Mouse (Mus musculus): ENCODE measurements at regions not wholly inside any gene's neighbourhood (a gene's known extent, or its start where the extent isn't known, plus 50 kb on each side); places are given as distances from the start of the nearest gene placed in this dataset.

DNA sequence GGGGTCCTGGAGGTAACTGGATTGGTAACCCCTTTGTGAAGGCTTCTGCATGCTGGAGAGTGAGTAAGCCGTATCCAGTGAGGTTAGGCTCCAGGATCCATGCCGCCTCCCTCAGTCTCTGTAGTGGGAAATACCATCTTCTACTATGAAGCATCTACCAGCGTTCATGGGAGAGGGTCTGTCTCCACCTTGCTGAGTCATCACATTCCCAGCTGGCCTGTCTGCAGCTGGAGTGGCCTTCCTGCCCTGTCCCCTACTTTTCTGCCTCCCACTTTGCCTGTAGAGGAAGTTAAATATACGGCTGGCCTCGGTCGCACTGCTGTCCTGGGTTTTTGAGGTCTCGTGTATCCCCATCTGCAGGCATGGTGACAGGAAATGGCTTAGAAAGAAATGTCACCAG lies 78.0 kb upstream of the Sec14l1 start:
- ATAC-seq (replicated peaks; ENCODE audit: poor library complexity, severe bottlenecking): no peak

- no peak for ATAC-seq (replicated peaks; ENCODE audit: poor library complexity, severe bottlenecking)
These were observed 76.5 kb upstream of the Sec14l1 start for GRCm38 (mm10) chr11:117038282-117039106.

DNA sequence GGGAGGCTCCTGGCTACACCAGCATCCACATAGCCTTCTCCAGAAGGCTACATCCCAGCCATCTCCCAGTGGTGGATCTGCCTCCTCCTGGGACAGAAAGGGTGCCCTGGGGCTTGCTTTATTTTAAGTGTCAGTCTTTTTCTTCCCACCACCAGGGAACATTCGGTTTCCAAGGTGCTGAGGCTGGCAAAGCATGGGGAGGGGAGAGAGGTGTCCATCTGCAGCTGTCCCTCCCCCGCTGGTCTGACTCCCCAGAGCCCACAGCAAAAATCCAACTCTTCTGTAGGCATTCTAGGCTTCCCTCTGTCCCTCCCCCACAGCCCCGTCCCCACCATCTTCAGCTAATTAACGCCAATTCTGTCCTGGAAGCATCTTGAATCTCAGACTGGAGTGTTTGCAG lies 74.1 kb upstream of the Sec14l1 start:
- ATAC-seq (replicated peaks; ENCODE audit: poor library complexity, severe bottlenecking): no peak

DNA sequence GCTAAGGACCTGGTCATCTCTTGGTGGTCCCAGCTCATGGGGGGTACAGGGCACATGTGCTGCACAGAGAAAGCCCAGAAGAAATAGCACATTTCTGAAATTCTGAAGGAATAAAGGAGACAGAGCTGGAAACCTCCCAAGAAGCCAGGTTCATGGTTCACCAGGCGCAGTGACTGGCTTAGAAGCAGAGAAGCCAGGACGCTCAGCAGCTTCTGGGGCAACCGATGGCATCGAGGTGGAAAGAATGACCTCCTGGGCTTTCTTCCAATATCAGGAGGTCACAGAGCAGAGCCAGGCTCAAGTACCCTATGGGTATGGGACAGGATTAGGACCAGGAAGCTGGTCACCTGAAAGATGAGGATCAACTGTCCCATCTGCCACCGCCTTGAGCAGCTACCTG lies 72.6 kb upstream of the Sec14l1 start:
- no peak for ATAC-seq (replicated peaks; ENCODE audit: poor library complexity, severe bottlenecking)

DNA sequence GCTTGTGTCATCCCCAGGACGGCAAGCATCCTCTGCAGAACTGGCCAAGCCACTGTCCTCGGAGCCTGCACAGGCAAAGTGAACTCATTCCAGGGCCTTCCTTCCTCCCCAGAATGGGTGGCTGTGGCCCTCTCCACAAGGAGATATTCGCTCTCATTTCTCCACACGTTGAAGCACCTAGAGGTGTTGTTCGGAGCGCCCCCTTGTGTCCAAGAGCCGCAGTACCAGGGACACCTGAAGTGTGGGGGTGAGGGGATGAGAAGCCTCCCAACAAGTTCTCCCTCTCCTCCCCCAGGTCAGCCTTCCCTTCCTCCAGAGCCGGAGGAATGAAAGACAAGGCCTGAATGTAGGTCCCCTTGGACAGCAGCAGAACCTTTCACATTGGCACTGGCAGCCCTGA lies 71.4 kb upstream of the Sec14l1 start:
- peak; percentile 46; the same call in 1 of the 2 replicates for ATAC-seq (replicated peaks; ENCODE audit: poor library complexity, severe bottlenecking)

DNA sequence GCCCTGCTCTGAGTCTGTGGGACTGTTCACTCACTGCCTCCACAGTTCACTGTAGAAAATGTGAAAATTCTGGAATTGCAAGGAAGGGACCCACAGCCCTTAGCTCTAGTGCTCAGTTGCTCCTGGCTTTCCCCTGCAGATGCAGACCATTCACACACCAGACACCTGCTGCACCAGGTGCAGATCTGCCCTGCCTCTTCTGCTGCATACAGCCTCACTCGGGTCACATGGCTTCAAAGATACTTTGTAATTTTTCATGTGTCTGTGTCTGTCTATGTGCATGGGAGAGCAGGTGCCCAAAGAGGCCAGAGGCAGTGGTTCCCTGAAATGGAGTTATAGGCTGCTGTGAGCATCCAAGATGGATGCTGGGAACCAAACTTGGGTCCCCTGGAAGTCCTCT lies 70.2 kb upstream of the Sec14l1 start:
- no peak for ATAC-seq (replicated peaks; ENCODE audit: poor library complexity, severe bottlenecking)

DNA sequence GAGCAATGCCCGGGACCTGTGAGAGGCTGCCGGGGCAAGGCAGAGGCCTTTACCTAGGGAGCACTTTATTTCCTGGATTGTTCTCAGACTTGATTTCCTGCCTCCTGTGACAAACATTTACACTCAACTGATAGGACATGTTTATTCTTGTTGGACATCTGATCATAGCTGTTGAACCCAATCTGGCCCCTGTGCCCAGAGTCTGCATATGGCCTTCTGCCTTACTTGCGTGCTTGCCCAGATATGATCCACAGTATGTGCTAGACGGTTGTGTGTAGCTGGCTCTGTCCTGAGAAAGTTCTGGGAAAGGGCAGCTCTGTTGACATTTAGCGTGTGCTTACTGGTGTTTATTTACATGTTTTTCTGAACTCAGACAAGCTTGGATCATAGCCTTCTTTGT lies 68.3 kb upstream of the Sec14l1 start:
- ATAC-seq (replicated peaks; ENCODE audit: poor library complexity, severe bottlenecking): no peak

DNA sequence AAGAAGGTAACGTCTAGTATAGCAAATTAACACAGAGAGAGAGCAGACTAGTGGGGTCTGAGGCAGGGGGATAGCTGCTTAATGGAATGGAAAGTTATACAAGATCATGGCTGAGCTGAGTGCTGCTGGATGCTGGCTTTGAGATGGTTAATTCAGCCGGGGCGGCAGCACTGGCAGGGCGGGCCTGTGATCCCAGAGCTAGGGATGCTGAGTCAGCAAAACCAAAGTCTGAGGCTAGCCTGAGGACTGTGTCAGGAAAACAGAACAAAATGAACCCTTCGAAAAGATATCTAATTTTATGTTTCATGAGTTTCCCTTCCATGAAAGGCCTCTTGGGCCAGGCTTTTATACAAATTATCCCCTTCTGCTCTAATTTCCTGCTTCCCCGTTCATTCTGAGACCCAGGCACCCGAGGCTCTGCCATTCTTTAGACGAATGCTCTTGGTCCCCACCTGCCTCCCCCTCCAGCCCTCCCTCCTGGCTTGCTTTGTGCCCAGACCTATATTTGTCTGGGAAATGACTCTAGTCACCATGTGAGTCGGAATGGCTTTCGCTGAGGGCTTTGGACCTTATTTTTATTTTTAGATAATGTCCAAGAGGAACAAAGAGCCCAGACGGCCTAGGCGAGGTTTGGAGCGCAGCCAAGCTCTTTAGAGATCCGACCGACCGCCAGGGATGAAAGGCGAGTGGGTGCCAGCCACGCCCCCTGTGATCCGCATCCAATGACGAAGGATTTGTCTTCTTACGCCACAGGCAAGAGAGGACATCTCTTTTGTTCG lies 67.6 kb upstream of the Sec14l1 start:
- ATAC-seq (replicated peaks; ENCODE audit: poor library complexity, severe bottlenecking): no peak

GRCm38 (mm10) chr11:117048911-117049310 lies 66.1 kb upstream of the Sec14l1 start:
- no peak for ATAC-seq (replicated peaks; ENCODE audit: poor library complexity, severe bottlenecking)

GRCm38 (mm10) chr11:117050788-117051187 lies 64.2 kb upstream of the Sec14l1 start:
- ATAC-seq (replicated peaks; ENCODE audit: poor library complexity, severe bottlenecking): no peak

- ATAC-seq (replicated peaks; ENCODE audit: poor library complexity, severe bottlenecking): peak; percentile 50
These were observed 58.0 kb upstream of the Sec14l1 start for GRCm38 (mm10) chr11:117056958-117057357.

DNA sequence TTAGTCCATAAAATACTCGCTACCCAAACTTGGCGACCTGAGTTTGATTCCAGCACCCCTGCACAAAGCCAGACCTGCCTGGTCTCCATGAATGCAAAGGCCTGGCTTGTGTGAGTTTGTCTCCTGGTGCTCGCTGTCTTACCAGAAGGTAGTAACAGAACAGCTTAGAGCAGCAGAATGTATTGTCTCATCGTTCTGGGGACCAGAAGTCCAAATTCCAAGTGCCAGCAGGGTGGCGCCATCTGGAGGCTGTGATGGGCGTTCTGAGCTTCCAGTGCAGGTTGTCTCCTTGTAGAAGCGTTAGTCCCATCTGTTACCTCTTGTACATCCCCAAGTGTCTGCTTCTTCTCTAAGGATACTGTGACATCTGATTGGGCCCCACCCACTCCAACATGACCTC lies 57.5 kb upstream of the Sec14l1 start:
- no peak for ATAC-seq (replicated peaks; ENCODE audit: poor library complexity, severe bottlenecking)

DNA sequence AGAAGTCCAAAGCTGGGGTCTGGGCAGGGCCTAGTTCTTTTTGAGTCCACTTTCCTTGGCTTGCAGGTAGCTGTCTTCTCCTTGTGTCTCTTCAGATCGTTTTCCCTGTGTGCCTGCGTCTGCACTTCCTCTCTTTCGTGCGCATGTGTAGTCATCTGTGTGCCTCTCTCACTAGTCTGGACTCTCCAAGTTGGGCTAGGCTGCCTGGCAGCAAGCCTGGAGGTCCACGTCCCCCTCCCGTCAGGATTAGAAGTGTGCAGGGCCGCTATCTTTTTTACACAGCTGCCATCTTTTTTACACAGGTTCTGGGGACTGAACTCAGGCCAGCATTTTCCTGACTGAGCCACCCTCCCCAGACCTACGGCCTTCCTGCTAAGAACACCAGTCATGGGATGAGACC lies 55.8 kb upstream of the Sec14l1 start:
- ATAC-seq (replicated peaks; ENCODE audit: poor library complexity, severe bottlenecking): no peak

DNA sequence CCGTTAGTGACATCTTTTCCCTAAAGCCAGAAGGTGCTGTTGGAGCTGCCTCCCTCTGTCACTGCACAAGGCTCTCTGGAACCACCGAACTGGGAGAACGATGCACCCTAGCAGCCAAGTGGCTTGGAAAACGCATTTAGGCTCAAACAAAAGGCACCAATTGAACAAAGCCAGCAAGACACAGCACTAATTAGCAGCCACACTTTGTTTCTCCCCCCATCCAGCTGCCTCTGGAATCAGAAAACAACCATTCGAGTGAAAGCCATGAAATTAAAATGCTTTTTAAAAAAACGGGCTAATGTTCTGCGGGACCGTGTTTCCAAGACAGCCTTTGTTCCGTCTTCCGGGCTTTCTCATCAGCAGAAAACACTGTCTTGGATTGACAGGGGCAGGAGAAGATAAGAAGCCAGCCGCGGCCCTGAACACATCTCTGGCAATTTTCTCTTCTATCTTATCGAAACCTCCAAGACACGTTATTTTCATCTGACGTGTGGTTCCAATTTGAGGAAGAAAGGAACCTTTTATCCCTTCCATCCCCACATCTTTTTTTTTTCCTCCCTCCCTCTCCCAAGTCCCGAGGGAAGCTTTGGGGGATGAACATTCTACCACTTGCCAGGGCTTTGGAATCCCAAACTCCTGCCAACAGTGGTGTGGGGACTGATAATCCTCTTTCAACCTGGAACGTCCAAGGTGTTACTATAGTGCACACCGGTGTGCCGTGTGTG lies 54.8 kb upstream of the Sec14l1 start:
- no peak for ATAC-seq (replicated peaks; ENCODE audit: poor library complexity, severe bottlenecking)

DNA sequence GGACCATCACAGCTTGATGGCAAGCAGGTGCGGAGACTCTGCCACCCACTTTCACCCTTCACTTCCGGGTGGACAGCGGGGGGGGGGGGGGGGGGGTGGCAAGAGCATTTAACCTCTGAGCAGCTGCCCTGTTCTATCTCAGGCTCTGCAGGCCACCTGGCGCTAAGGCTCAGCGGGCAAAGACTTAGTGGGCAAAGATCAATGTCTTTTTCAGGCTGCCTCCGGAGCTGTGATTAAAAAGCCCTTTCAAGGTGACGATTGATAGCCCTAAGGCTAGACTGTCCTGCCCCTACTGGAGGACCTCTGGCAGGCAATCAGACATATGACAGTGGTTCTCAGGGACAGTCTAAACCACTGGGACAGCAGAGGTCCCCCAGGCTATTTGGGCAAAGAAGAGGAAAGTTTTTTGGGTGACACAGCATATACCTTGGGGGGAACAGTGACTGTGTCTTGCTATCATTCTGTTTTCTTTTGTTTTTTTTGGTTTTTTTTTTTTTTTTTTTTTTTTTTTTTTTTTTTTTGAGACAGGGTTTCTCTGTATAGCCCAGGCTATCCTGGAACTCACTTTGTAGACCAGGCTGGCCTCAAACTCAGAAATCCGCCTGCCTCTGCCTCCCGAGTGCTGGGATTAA lies 54.1 kb upstream of the Sec14l1 start:
- ATAC-seq (replicated peaks; ENCODE audit: poor library complexity, severe bottlenecking): no peak

GRCm38 (mm10) chr11:117062772-117063499 lies 52.0 kb upstream of the Sec14l1 start:
- ATAC-seq (replicated peaks; ENCODE audit: poor library complexity, severe bottlenecking): no peak
